Mouse (Mus musculus): ENCODE data around the gene Nell2.
A peak's percentile ranks its signal among the peaks of the same experiment; 100 is the strongest.
"Not testable (repeated sequence)": the region's sequence is repeated elsewhere in the genome, so short reads cannot be mapped to it uniquely, and the experiment has no call there.

The Nell2 gene

GRCm38 (mm10) chr15:95527948-95528861 lies at the start of gene Nell2:
Nell2 (minus strand) TSS chr15:95528559.
- peak; percentile 92 to 94 for DNase-seq

- DNase-seq, result peak; percentile 49 to 76
These were observed 46.3 kb upstream of the Nell2 start for GRCm38 (mm10) chr15:95574661-95575060.

GRCm38 (mm10) chr15:95569606-95570005 lies 41.2 kb upstream of the Nell2 start:
- no peak for DNase-seq

- DNase-seq, result no peak
These were observed 36.8 kb upstream of the Nell2 start for GRCm38 (mm10) chr15:95565160-95565559.

GRCm38 (mm10) chr15:95561303-95561702 lies 32.9 kb upstream of the Nell2 start:
- DNase-seq, result no peak

GRCm38 (mm10) chr15:95550011-95550410 lies 21.7 kb upstream of the Nell2 start:
- no peak for DNase-seq

- DNase-seq, result no peak
These were observed 14.3 kb upstream of the Nell2 start for GRCm38 (mm10) chr15:95542632-95543031.

- DNase-seq, result peak; percentile 78 to 85
These were observed 8.4 kb upstream of the Nell2 start for GRCm38 (mm10) chr15:95536724-95537123.

- peak; percentile 79 to 81 for DNase-seq
These were observed 7.9 kb upstream of the Nell2 start for GRCm38 (mm10) chr15:95536230-95536629.

- no peak for DNase-seq
These were observed 6.3 kb upstream of the Nell2 start for GRCm38 (mm10) chr15:95534644-95535043.

GRCm38 (mm10) chr15:95527461-95527947 lies 855 bp downstream of the Nell2 start:
- DNase-seq, result no peak

- DNase-seq, result peak; percentile 36 to 50
These were observed 1.5 kb downstream of the Nell2 start for GRCm38 (mm10) chr15:95526626-95527411.

GRCm38 (mm10) chr15:95525997-95526396 lies 2.4 kb downstream of the Nell2 start:
- peak; percentile 69 to 85 for DNase-seq

- DNase-seq, result no peak
These were observed 10.2 kb downstream of the Nell2 start for GRCm38 (mm10) chr15:95518204-95518603.

- not testable (repeated sequence) for DNase-seq
These were observed 15.1 kb downstream of the Nell2 start for GRCm38 (mm10) chr15:95513306-95513705.

GRCm38 (mm10) chr15:95495666-95496065 lies 32.7 kb downstream of the Nell2 start:
- no peak for DNase-seq

- peak; percentile 66 to 75 for DNase-seq
These were observed 33.2 kb downstream of the Nell2 start for GRCm38 (mm10) chr15:95495193-95495592.

GRCm38 (mm10) chr15:95492201-95492600 lies 36.2 kb downstream of the Nell2 start:
- DNase-seq, result peak; percentile 73 to 75

- peak; percentile 53 to 64 for DNase-seq
These were observed 39.2 kb downstream of the Nell2 start for GRCm38 (mm10) chr15:95489174-95489573.

GRCm38 (mm10) chr15:95487961-95488360 lies 40.4 kb downstream of the Nell2 start:
- peak; percentile 58 to 68 for DNase-seq

GRCm38 (mm10) chr15:95482002-95482401 lies 46.4 kb downstream of the Nell2 start:
- no peak for DNase-seq

GRCm38 (mm10) chr15:95481585-95481984 lies 46.8 kb downstream of the Nell2 start:
- no peak for DNase-seq

GRCm38 (mm10) chr15:95476440-95476839 lies 51.9 kb downstream of the Nell2 start:
- no peak for DNase-seq
